Mouse (Mus musculus) ES-Bruce4 (cell line): ENCODE data around the gene Rbp4. TPM values are rescaled to one million over a fixed set of nuclear protein-coding genes. Genes with fewer than 3 reads are reported as not detected.

Experiments used
- H3K27ac ChIP-seq: 2 replicates; pipeline ENCODE4 v1.5.1; 2012; ENCODE audit warnings: low read length, inconsistent platforms; ENCODE audit not compliant: insufficient read depth
- H3K27me3 ChIP-seq: 2 replicates; pipeline ENCODE4 v1.6.1; 2012; ENCODE audit warnings: mild to moderate bottlenecking, low read length, inconsistent platforms; ENCODE audit not compliant: control insufficient read depth, poor library complexity, insufficient read depth, severe bottlenecking
- H3K36me3 ChIP-seq: 2 replicates; pipeline ENCODE4 v1.6.1; 2012; ENCODE audit warnings: inconsistent platforms, mild to moderate bottlenecking, low read length, moderate library complexity; ENCODE audit not compliant: control insufficient read depth, poor library complexity, insufficient read depth, severe bottlenecking
- H3K4me1 ChIP-seq: one replicate; pipeline ENCODE4 v1.8.1; 2011; ENCODE audit warnings: low read length; ENCODE audit not compliant: control insufficient read depth, insufficient read depth
- H3K4me3 ChIP-seq: 2 replicates; pipeline ENCODE4 v1.5.1; 2011; ENCODE audit warnings: low read depth, mild to moderate bottlenecking, low read length
- H3K9ac ChIP-seq: 2 replicates; pipeline ENCODE4 v1.6.1; 2012; ENCODE audit warnings: low read depth, mild to moderate bottlenecking, inconsistent platforms; ENCODE audit not compliant: poor library complexity, severe bottlenecking
- H3K9me3 ChIP-seq: replicated peaks from 2 replicates; pipeline ENCODE4 v1.6.1; 2012; ENCODE audit warnings: mild to moderate bottlenecking, low read length, inconsistent platforms; ENCODE audit not compliant: control insufficient read depth, poor library complexity, insufficient read depth, severe bottlenecking
- CTCF ChIP-seq: IDR thresholded peaks from one replicate; pipeline ENCODE4 v1.8.1; 2011; ENCODE audit warnings: low read depth, low read length
- EP300 ChIP-seq: IDR thresholded peaks from 2 replicates; pipeline ENCODE4 v1.6.1; 2011; ENCODE audit warnings: low read depth, low read length; ENCODE audit not compliant: insufficient read depth
- POLR2A ChIP-seq: IDR thresholded peaks from one replicate; pipeline ENCODE4 v1.8.1; 2011; ENCODE audit warnings: low read length; ENCODE audit not compliant: insufficient read depth
- polyA plus RNA-seq: library from polyadenylated mRNA; stranded (reverse); fragments of >200 nt; gene quantifications from 2 replicates; pipeline ENCODE4 v1.2.4, GENCODE M21; 2011; ENCODE audit warnings: low read depth; ENCODE audit not compliant: missing spikeins, insufficient read depth, insufficient read length

Gene Rbp4
- polyA plus RNA-seq, 1 experiment, result 2.0 TPM

DNA sequence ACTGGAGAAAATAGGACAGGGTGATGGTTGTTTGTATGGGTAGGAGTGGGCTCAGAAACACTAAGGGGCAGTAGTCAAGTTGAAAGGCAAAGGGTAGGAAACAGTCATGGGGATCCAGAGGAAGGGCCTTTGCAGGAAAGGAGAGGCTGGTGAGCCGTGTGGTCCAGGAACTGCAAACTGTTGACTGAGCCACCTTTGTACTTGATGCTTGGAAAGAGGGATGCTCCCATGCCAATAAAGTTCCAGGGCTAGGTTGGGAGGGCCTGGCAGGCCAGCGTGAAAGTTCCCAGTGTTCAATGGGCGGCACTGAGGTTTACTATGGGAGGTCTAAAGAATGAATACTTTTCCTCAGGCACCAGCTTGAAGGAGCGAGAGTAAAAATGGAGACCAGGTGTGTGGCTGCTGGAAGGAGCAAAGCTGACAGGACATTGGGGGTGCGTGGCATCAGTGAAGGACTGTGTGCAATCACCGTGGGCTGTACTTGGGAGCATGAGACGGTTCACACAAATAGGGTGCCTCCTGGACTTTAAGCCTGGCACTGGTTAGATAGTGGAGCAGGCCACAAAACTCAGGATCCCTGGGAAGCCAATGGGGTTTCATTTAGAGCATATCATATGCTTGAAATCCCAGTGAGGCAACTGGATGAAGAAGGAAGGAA is 10.1 kb downstream of the Rbp4 start:
- no peaks in the 10 kb centered on the region for H3K9me3 ChIP-seq
- no peaks in the 10 kb centered on the region; the same call in 1 of the 2 replicates for H3K27me3 ChIP-seq
- no peak overlapping the region for H3K9ac ChIP-seq
- H3K4me3 ChIP-seq, result no peak overlapping the region
- no peak overlapping the region for H3K27ac ChIP-seq
- TF ChIP-seq CTCF (no peak), POLR2A (no peak), EP300 (no peak)
- no peaks in the 10 kb centered on the region for H3K4me1 ChIP-seq
- H3K36me3 ChIP-seq, result no peaks in the 10 kb centered on the region

DNA sequence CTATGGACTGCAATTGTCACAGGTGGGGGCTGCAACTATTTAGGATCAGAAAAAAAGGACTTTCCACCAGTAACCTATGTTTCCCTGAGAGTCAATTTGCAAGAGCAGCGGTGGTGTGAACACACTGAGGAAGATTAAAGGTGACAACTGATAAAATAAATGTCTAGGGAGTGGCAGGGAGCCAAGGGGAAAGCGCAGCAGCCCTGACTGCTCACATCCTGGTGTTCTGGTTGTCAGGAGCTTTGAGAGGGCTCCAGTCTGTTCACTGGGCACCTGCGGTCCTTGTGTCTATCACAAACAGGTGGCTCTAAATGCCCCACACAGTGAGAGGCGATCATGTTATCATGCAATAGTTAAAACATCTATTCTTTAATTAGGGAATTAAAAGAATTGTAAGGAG is 12.5 kb downstream of the Rbp4 start:
- TF ChIP-seq EP300 (no peak), CTCF (no peak), POLR2A (no peak)
- Histone ChIP-seq H3K9ac (no peak overlapping the region), H3K36me3 (no peaks in the 10 kb centered on the region), H3K4me3 (no peak overlapping the region), H3K27ac (no peak overlapping the region), H3K4me1 (no peaks in the 10 kb centered on the region), H3K27me3 (no peaks in the 10 kb centered on the region), H3K9me3 (no peaks in the 10 kb centered on the region)

DNA sequence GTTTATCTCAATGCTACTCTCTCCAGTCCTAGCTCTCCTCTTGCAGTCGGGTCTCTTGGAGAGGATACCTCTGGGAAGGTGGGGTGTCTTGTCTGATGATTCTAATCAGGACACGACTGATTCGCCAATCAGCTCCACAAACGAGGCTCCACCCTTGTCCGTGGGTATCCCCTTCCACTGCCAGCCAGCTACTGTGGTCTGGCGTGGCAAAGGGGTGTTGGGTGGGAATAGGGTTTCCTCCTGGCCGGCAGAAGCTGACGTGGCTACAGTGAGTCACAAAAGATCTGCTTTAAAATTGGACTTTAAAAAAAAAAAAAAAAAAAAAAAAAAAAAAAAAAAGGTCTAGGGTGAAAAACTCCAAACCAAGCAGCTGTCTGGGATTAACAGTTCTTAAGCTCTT is 14.0 kb downstream of the Rbp4 start:
- no peaks in the 10 kb centered on the region for H3K9me3 ChIP-seq
- H3K27me3 ChIP-seq, result no peaks in the 10 kb centered on the region
- no peak overlapping the region for H3K9ac ChIP-seq
- H3K4me1 ChIP-seq, result no peaks in the 10 kb centered on the region
- no peaks in the 10 kb centered on the region for H3K36me3 ChIP-seq
- no peak overlapping the region for H3K27ac ChIP-seq
- TF ChIP-seq CTCF (no peak), EP300 (no peak), POLR2A (no peak)
- no peak overlapping the region for H3K4me3 ChIP-seq

DNA sequence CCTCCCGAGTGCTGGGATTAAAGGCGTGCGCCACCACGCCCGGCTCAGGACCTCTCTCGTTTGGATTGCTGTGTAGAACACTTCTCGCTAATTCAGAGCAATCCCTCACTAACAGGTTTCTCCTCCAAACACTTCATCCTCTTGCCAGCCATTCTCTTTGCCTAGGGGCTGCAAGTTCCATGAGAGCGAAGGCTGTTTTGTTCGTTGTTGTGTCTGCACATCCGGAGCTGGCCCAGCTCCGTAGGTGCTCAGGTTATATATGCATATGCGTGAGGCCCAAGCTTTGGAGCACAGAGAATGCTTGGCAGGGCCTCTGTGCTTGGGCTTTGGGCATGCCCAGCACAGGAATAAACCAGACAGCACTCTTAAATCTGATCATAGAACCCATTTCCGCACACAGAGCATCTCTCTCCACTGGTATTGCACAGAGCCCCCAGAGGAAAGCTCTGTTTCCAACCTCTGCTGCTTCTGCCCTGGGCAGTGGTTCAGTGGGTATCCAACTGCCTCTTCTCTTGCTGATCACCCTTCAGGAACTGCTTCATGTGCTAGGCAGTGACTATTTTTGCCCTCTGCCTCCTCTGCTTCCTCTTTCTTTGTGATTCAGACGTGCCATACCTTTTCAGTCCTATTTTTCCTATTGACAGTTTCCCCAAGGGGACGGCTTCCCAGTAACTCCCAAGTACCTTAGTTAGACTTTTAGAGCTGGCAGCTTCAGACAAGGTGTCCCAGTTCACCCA is 15.4 kb downstream of the Rbp4 start:
- TF ChIP-seq EP300 (no peak), CTCF (no peak), POLR2A (no peak)
- no peak overlapping the region for H3K27ac ChIP-seq
- no peak overlapping the region for H3K4me3 ChIP-seq
- H3K9ac ChIP-seq, result no peak overlapping the region
- H3K27me3 ChIP-seq, result no peaks in the 10 kb centered on the region
- no peaks in the 10 kb centered on the region for H3K36me3 ChIP-seq
- H3K9me3 ChIP-seq, result no peaks in the 10 kb centered on the region
- H3K4me1 ChIP-seq, result no peaks in the 10 kb centered on the region

DNA sequence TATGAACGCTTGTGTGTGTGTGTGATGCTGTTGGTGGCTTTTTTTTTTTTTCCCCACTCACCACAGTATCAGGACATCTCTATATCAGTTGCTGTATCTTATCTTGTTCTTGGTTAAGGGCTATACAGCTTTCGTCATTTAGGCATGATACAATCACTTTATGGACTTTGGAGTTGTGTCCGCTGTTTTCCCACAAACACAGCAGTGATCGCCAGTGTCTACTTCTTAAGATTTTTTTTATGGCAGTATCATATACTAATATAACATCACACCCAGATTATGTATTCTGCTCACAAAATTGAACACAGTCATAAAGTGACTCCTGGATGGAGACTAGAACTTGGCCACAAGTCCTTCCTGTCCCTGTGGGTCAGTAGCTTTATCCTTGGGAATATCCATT is 17.2 kb downstream of the Rbp4 start:
- Histone ChIP-seq H3K27ac (no peak overlapping the region), H3K4me3 (no peak overlapping the region), H3K27me3 (no peaks in the 10 kb centered on the region), H3K9me3 (no peaks in the 10 kb centered on the region), H3K9ac (no peak overlapping the region), H3K4me1 (no peaks in the 10 kb centered on the region), H3K36me3 (no peaks in the 10 kb centered on the region)
- TF ChIP-seq CTCF, result no peak
- no peak for TF ChIP-seq EP300
- no peak for TF ChIP-seq POLR2A
